Mouse (Mus musculus): ENCODE results near the gene Psmf1.

Gene Psmf1

DNA sequence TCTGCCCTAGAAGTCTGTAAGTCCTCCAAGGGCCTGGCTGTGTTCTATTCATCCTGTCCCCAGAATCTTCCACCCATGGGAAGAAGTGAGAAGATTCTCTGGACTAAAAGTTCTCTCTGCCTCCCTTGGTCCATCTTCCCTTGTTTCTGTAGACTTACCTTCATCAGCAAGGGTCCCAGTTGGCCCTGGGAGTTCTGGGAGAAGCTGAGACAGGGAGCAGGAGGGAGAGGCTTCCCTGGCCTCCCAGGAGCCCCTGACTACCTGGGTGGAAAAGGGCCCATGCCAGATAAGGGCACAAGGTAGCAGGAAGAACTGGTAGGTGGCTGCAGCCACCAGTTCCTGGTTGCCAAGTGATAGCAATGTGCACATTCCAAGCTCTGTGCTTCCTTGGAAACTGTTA lies at the start of gene Psmf1:
Psmf1 (minus strand) TSS at position 342 of the 400 bp plus-strand sequence.
- DNase-seq (ENCODE audit: inconsistent ontology term), result no peak

GRCm38 (mm10) chr2:151791156-151791555 lies 47.2 kb upstream of the Psmf1 start:
- no peak for DNase-seq (ENCODE audit: inconsistent ontology term)

DNA sequence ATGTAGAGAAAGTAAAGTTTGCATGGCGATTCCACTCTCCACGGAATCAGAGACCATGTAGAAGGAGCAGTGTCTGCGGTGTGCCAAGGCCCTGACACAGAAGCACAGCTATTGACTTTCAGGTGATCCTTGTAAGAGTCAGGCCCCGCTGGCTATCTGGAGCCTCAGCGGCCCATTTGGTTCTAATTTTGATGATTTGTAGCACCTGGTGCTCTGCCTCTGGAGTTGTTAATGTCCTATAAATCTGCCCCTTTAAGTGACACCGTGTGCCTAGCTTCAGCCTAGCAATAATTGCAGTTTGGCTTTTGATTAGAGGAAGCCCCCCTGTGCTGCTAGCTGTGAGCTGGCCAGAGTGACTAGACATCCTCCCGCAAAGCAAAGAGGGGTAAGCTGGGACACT lies 46.2 kb upstream of the Psmf1 start:
- DNase-seq (ENCODE audit: inconsistent ontology term), result no peak

GRCm38 (mm10) chr2:151788221-151788977 lies 44.4 kb upstream of the Psmf1 start:
- DNase-seq (ENCODE audit: inconsistent ontology term), result peak; percentile 45

- DNase-seq (ENCODE audit: inconsistent ontology term), result no peak
These were observed 39.5 kb upstream of the Psmf1 start for GRCm38 (mm10) chr2:151783493-151783892.

- no peak for DNase-seq (ENCODE audit: inconsistent ontology term)
These were observed 33.4 kb upstream of the Psmf1 start for GRCm38 (mm10) chr2:151777366-151777765.

GRCm38 (mm10) chr2:151773476-151773875 lies 29.5 kb upstream of the Psmf1 start:
- peak; percentile 84 for DNase-seq (ENCODE audit: inconsistent ontology term)

DNA sequence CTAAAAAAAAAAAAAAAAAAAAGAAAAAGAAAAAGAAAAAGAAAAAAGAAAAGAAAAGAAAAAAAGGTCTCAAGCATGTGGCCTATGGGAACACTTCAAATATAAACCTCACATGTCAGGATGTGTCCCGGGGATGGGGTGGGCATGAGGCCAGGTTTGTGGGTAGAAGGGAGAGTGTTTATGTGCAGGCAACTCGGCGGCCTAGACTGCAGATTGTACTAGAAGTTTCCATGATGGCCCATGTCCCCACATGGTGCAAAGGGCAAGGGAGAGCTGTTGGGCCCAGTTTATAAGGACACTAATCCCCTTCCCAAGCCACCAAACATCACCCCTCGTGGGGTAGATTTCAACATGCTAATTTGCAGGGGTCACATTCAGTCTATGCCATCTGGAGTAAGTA lies 28.2 kb upstream of the Psmf1 start:
- no peak for DNase-seq (ENCODE audit: inconsistent ontology term)

GRCm38 (mm10) chr2:151764557-151764956 lies 20.6 kb upstream of the Psmf1 start:
- DNase-seq (ENCODE audit: inconsistent ontology term), result no peak

- DNase-seq (ENCODE audit: inconsistent ontology term), result no peak
These were observed 14.9 kb upstream of the Psmf1 start for GRCm38 (mm10) chr2:151758806-151759353.

- DNase-seq (ENCODE audit: inconsistent ontology term), result no peak
These were observed 13.5 kb upstream of the Psmf1 start for GRCm38 (mm10) chr2:151757451-151757850.

DNA sequence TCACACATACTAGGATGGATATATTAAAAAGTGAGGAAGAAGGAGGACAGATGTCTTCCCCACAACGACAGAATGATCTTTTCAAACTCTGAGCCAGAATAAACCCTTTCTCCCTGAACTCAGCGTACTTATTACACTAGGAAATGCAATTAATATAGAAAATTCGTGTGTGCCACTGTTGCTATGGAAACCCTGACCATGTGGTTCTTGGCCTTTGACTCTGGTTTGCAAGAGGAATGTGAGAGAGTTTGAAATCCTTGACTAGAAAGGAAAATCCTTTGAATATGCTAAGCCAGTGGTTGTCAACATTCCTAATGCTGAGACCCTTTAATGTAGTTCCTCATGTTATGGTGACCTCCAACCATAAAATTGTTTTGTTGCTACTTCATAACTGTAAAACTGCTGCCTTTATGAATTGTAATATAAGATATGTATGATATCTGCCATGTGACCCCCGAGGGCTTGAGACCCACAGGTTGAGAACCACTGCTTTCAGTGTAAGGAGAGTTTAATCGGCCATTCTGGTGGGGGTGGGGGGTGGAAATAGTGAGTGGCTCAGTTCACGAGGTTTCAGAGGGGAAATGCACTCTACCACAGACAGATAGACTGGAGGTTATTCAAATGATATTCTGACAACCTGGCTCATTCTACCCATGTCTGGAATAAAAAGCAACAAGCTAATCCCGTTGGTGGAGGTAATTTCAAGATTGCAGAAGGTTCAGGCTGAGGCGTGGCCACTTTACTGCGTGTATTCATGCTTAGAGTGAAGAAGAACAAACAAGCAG lies 12.5 kb upstream of the Psmf1 start:
- no peak for DNase-seq (ENCODE audit: inconsistent ontology term)

DNA sequence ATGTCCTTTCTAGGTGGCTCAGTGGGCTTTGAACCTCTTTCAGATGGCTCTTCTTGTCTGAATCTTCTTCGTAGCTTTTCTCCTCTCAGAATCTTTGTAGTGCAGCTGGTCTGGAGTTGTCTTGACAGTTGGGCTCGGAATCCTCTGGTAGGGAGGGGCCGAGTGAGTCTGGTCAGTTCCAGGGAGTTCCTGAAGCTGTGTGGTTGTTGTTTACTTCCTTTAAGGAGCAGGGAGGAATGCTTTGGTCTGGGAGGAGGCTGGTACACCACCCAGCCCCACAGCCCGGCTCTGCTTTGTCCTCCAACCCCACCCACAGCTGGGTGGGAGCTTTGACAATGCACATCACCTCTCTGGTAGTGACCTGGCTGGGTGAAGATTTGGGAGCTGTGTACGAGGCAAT lies 7.3 kb upstream of the Psmf1 start:
- no peak for DNase-seq (ENCODE audit: inconsistent ontology term)

GRCm38 (mm10) chr2:151747847-151748705 lies 4.1 kb upstream of the Psmf1 start:
- DNase-seq (ENCODE audit: inconsistent ontology term), result peak; percentile 66

DNA sequence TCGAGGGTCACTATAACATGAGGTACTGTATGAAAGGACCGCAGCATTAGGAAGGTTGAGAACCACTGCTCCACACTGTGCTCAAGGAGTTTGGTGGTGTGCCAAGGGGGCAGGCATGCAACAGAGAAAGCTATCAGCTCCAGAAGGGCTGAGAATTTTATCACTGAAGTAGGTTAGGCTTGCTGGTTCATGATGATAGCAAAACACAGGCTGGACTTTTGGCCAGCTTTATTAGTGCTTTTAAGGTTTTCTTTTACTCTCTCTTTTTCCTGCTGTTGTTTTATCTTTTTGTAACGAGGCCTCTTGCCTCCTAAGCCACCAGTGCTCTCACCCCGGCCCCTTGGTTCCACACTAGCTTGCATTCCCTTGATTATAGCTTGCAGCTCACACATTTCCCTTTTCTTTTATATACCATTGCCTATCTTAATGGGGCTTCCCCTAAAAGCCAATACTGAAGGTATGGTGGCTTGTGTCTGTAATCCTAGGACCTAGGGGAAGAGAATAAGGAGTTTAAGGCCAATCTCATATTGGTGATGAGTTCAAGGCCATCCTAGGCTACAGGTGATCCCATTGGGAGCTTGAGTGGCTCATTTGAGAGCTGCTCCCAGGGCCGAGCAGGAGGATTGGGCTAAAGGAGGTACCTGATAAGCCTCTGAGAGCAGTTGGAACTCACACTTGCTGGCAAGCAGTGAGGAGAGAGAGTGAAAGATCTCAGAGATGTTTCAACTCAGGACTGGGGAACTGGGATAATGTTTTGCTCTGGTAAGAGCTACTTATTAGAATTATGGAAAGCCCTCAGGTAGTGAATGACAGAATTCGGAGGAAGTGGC lies 921 bp downstream of the Psmf1 start:
- DNase-seq (ENCODE audit: inconsistent ontology term), result no peak

- DNase-seq (ENCODE audit: inconsistent ontology term), result no peak
These were observed 1.9 kb downstream of the Psmf1 start for GRCm38 (mm10) chr2:151742084-151742483.

- peak; percentile 83 for DNase-seq (ENCODE audit: inconsistent ontology term)
These were observed 3.1 kb downstream of the Psmf1 start for GRCm38 (mm10) chr2:151740741-151741526.

- no peak for DNase-seq (ENCODE audit: inconsistent ontology term)
These were observed 4.5 kb downstream of the Psmf1 start for GRCm38 (mm10) chr2:151739505-151739904.

- no peak for DNase-seq (ENCODE audit: inconsistent ontology term)
These were observed 4.9 kb downstream of the Psmf1 start for GRCm38 (mm10) chr2:151739081-151739480.

DNA sequence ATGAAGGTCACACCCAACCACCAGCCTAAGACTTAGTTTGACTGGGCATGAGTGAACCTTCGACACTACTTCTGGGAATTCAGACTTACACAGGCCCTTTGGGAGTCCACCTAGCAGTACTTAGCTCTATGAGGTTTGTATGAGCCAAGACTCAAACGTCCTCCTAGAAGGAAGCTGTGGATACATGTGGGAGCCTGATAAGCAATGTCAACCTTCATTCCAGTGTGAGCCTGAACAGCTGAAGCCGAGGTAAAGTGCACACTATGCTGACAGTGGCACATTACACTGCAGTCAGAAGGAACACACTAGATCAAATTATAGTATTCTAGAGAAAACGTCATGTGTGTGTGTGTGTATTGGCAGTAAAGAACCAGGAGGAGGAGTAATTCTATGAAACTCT lies 5.5 kb downstream of the Psmf1 start:
- no peak for DNase-seq (ENCODE audit: inconsistent ontology term)
